Mouse (Mus musculus) lung, postnatal 0 days (tissue): ENCODE results near the gene Mtf1. TPM values are rescaled to one million over a fixed set of nuclear protein-coding genes. Genes with fewer than 3 reads are reported as not detected.

Experiments
- ATAC-seq: fragments of 200-750 bp; cut with Nextera tagmentation; 2 replicates; pipeline ENCODE4 v1.8.0; 2017; ENCODE audit warnings: moderate library complexity
- DNase-seq: peaks from one replicate; pipeline ENCODE4 v3.0.0-alpha.2; 2016; ENCODE audit warnings: low spot score
- H3K27ac ChIP-seq: fragments of 300-500 bp; sonication (generic); 2 replicates; pipeline ENCODE4 v1.5.1; 2014; ENCODE audit warnings: antibody characterized with exemption, mild to moderate bottlenecking, low read length, mixed read lengths
- H3K27me3 ChIP-seq: fragments of 300-500 bp; sonication (generic); replicated peaks from 2 replicates; pipeline ENCODE4 v1.6.1; 2014; ENCODE audit warnings: low read length, mixed read lengths; ENCODE audit not compliant: insufficient read depth
- H3K36me3 ChIP-seq: fragments of 300-500 bp; sonication (generic); 2 replicates; pipeline ENCODE4 v1.6.1; 2014; ENCODE audit warnings: low read length, mixed read lengths; ENCODE audit not compliant: insufficient read depth
- H3K4me1 ChIP-seq: fragments of 300-500 bp; sonication (generic); 2 replicates; pipeline ENCODE4 v1.6.1; 2014; ENCODE audit warnings: antibody characterized with exemption, low read depth, low read length, mixed read lengths; ENCODE audit not compliant: insufficient read depth
- H3K4me2 ChIP-seq: fragments of 300-500 bp; sonication (generic); replicated peaks from 2 replicates; pipeline ENCODE4 v1.6.1; 2014; ENCODE audit warnings: low read depth, mild to moderate bottlenecking, low read length, moderate library complexity, mixed read lengths
- H3K4me3 ChIP-seq: fragments of 300-500 bp; sonication (generic); 2 replicates; pipeline ENCODE4 v1.5.1; 2014; ENCODE audit warnings: low read depth, low read length
- H3K9ac ChIP-seq: fragments of 300-500 bp; sonication (generic); replicated peaks from 2 replicates; pipeline ENCODE4 v1.6.1; 2014; ENCODE audit warnings: low read depth, mild to moderate bottlenecking
- H3K9me3 ChIP-seq: fragments of 300-500 bp; sonication (generic); 2 replicates; pipeline ENCODE4 v1.6.1; 2016; ENCODE audit warnings: low read length, mixed read lengths
- CTCF ChIP-seq: IDR thresholded peaks from 2 replicates; pipeline ENCODE4 v1.5.1; 2016; ENCODE audit warnings: antibody characterized with exemption, mild to moderate bottlenecking
- EP300 ChIP-seq: IDR thresholded peaks from 2 replicates; pipeline ENCODE4 v1.6.1; 2016; ENCODE audit warnings: antibody characterized with exemption, mild to moderate bottlenecking, control low read depth
- WGBS: fragments of 180-500 bp; shearing (Covaris S2); extraction: QIAGEN DNeasy Blood & Tissue Kit; methylation state at CpG from one replicate; pipeline ENCODE4 v1.1.7; 2014; 5-methylcytosine and 5-hydroxymethylcytosine counted together
- polyA plus RNA-seq: library from polyadenylated mRNA; unstranded; fragments of >200 nt; fragmentation: Nextera tagmentation; extraction: Ambion mirVana; gene quantifications from 2 replicates; pipeline ENCODE4 v1.2.1, GENCODE M21; 2015

Mtf1 gene
- polyA plus RNA-seq, 1 experiment from 2014 or later = 10.8 TPM

GRCm38 (mm10) chr4:124825371-124825965, 23.6 kb downstream of the Mtf1 start:
- H3K4me2 ChIP-seq = no peak overlapping the region
- ATAC-seq = no peak
- no peak for DNase-seq
- no peaks in the 10 kb centered on the region for H3K4me1 ChIP-seq
- no peak overlapping the region for H3K27ac ChIP-seq
- WGBS = 95% methylated on average over 21 of the region's 21 CpGs
- H3K9me3 ChIP-seq = no peaks in the 10 kb centered on the region
- H3K27me3 ChIP-seq = no peaks in the 10 kb centered on the region
- peaks cover 26% of the 10 kb centered on the region; the same call in 1 of the 2 replicates for H3K36me3 ChIP-seq
- no peak overlapping the region for H3K9ac ChIP-seq
- H3K4me3 ChIP-seq = no peak overlapping the region
- TF ChIP-seq CTCF (no peak), EP300 (no peak)

GRCm38 (mm10) chr4:124829671-124830070, 27.8 kb downstream of the Mtf1 start:
- Histone ChIP-seq H3K27me3 (no peaks in the 10 kb centered on the region), H3K4me2 (no peak overlapping the region), H3K9ac (no peak overlapping the region), H3K9me3 (no peaks in the 10 kb centered on the region), H3K36me3 (peaks cover 11% of the 10 kb centered on the region; the same call in 1 of the 2 replicates), H3K4me3 (no peak overlapping the region), H3K4me1 (no peaks in the 10 kb centered on the region), H3K27ac (no peak overlapping the region)
- peak; percentile 44 for ATAC-seq
- no peak for TF ChIP-seq CTCF
- 54% methylated on average over 5 of the region's 5 CpGs for WGBS
- DNase-seq = no peak

GRCm38 (mm10) chr4:124832796-124833195, 30.9 kb downstream of the Mtf1 start:
- Histone ChIP-seq H3K27me3 (no peaks in the 10 kb centered on the region), H3K4me3 (no peak overlapping the region), H3K27ac (no peak overlapping the region), H3K4me1 (no peaks in the 10 kb centered on the region), H3K36me3 (no peaks in the 10 kb centered on the region), H3K9me3 (no peaks in the 10 kb centered on the region), H3K9ac (no peak overlapping the region), H3K4me2 (no peak overlapping the region)
- TF ChIP-seq CTCF (no peak), EP300 (no peak)
- WGBS = 94% methylated on average over 10 of the region's 10 CpGs
- no peak for ATAC-seq
- no peak for DNase-seq

GRCm38 (mm10) chr4:124838035-124838700, 36.3 kb downstream of the Mtf1 start:
- Histone ChIP-seq H3K4me3 (no peak overlapping the region), H3K9ac (no peak overlapping the region), H3K4me1 (no peaks in the 10 kb centered on the region), H3K4me2 (no peak overlapping the region), H3K36me3 (peaks cover 6% of the 10 kb centered on the region; the same call in 1 of the 2 replicates), H3K9me3 (no peaks in the 10 kb centered on the region), H3K27ac (no peak overlapping the region), H3K27me3 (no peaks in the 10 kb centered on the region)
- TF ChIP-seq CTCF (no peak), EP300 (no peak)
- 84% methylated on average over 14 of the region's 14 CpGs for WGBS
- no peak for ATAC-seq
- no peak for DNase-seq

GRCm38 (mm10) chr4:124840998-124841397, 39.1 kb downstream of the Mtf1 start:
- Histone ChIP-seq H3K9me3 (no peaks in the 10 kb centered on the region), H3K4me3 (no peak overlapping the region), H3K9ac (no peak overlapping the region), H3K27me3 (no peaks in the 10 kb centered on the region), H3K4me1 (no peaks in the 10 kb centered on the region), H3K4me2 (no peak overlapping the region), H3K36me3 (peaks cover 6% of the 10 kb centered on the region; the same call in 1 of the 2 replicates), H3K27ac (no peak overlapping the region)
- no peak for TF ChIP-seq CTCF
- TF ChIP-seq EP300 = no peak
- ATAC-seq (no peak), DNase-seq (no peak)
- 100% methylated on average over 1 of the region's 1 CpGs for WGBS

- peaks cover 3% of the 10 kb centered on the region; the same call in 1 of the 2 replicates for H3K36me3 ChIP-seq
- DNase-seq = peak; percentile 38
- peak; percentile 48 for ATAC-seq
These were observed 41.6 kb downstream of the Mtf1 start for GRCm38 (mm10) chr4:124843493-124843892.

More at GRCm38 (mm10) chr4:124843493-124843892, 41.6 kb downstream of the Mtf1 start:
- H3K4me1 ChIP-seq = no peaks in the 10 kb centered on the region
- no peak overlapping the region for H3K4me2 ChIP-seq
- 54% methylated on average over 11 of the region's 11 CpGs for WGBS
- no peaks in the 10 kb centered on the region for H3K27me3 ChIP-seq
- H3K27ac ChIP-seq = no peak overlapping the region
- H3K9me3 ChIP-seq = no peaks in the 10 kb centered on the region
- no peak overlapping the region for H3K9ac ChIP-seq
- H3K4me3 ChIP-seq = no peak overlapping the region
- peak; percentile 85 for TF ChIP-seq CTCF
- no peak for TF ChIP-seq EP300
